Mouse (Mus musculus): ENCODE results near the gene Cept1.

DNA sequence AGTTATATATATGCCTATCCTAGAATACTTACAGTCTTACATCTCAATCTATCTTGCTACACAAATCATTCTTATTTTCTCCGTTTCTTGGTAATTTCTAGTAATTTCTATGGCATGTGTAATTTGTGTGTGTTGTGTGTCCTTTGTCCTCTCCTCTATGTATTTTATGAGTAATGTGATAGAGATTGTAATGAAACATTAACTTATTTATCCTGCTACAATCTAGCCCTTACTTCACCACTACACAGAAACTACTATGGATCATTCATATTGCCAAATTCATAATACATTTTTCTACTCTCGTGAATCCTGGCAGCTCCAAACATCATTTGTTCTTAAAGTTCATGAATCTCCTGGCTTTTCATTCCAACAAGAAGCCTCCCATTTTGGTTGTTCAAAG, 19.6 kb downstream of the Cept1 start:
- TF ChIP-seq HCFC1 (IDR thresholded peaks at IDR 0.05; ENCODE audit: borderline replicate concordance, insufficient read depth, low read length): no peak
- no peak for TF ChIP-seq MAFK (IDR thresholded peaks at IDR 0.05; ENCODE audit: insufficient read depth, low read depth, low read length)

Data from ES-E14 (cell line).